In the genomic region with DNA sequence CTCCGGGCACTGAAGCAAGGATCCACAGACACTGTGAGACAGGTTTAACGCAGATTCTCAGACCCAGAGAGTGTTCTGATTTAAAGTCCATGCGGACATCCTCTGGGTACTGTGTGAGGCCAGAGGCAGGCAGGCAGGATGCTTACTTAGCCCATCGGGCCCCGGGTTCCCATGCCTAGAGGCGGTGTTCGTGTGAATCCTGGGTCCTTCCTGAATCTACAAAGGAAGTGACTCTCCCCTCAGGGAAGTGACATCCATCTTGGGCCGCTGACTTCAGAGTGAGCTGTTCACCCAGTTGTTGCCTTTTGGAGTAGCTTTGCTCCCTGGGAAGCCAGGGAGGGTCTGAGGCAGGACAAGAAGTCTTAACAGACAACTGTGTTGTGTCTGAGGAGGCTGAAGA, we compare ENCODE assay signal across 9 mouse cellular contexts. TPM values are rescaled to one million over a fixed set of nuclear protein-coding genes. Genes with fewer than 3 reads are reported as not detected.
DNase-seq lines count a peak whose midpoint lies in the region; ATAC-seq lines count a peak whose summit lies in the region.
"Had no signal": no experiment of that assay in that cellular context is flagged by ENCODE, and none has a peak within 500 bp of the region (broad histone marks: within the 10 kb centered on the region; RNA-seq: fewer than 3 reads in every experiment).

No protein-coding gene starts in this region.

- peak overlapping the region; percentile 84 for H3K27ac ChIP-seq in lung, embryonic 15.5 days
- H3K27ac ChIP-seq in heart, embryonic 13.5 days (replicated peaks) = peak overlapping the region; percentile 79
- H3K27ac ChIP-seq in kidney, embryonic 16.5 days (ENCODE audit: low read length) = peak overlapping the region; percentile 87
- H3K27ac ChIP-seq: neural tube, embryonic 15.5 days had no signal

- WGBS in lung, embryonic 15.5 days = 77% methylated on average over 8 of the region's 8 CpGs
- WGBS in heart, embryonic 13.5 days = 71% methylated on average over 8 of the region's 8 CpGs
- 79% methylated on average over 8 of the region's 8 CpGs for WGBS in kidney, embryonic 16.5 days

- 0 out of 2 replicates have a peak, but pooled peaks cover 6% of the 10 kb centered on the region for H3K4me1 ChIP-seq in lung, embryonic 15.5 days
- H3K4me1 ChIP-seq in heart, embryonic 13.5 days = peaks cover 30% of the 10 kb centered on the region
- peaks cover 6% of the 10 kb centered on the region; the same call in 1 of the 2 replicates for H3K4me1 ChIP-seq in kidney, embryonic 16.5 days (ENCODE audit: insufficient read depth, low read length)
- H3K4me1 ChIP-seq: neural tube, embryonic 15.5 days had no signal

- no peak for ATAC-seq in lung, embryonic 15.5 days (ENCODE audit: borderline replicate concordance, extremely low read depth, low FRiP score, low TSS enrichment)
- ATAC-seq in heart, embryonic 13.5 days (ENCODE audit: extremely low read depth, insufficient number of reproducible peaks, low FRiP score, low TSS enrichment) = no peak
- ATAC-seq in kidney, embryonic 16.5 days (ENCODE audit: low FRiP score, low TSS enrichment) = 0 out of 2 replicates have a peak, but pooled peaks have one; percentile 21

- no peaks in the 10 kb centered on the region for H3K27me3 ChIP-seq in lung, embryonic 15.5 days
- H3K27me3 ChIP-seq in heart, embryonic 13.5 days (replicated peaks) = no peaks in the 10 kb centered on the region
- no peaks in the 10 kb centered on the region for H3K27me3 ChIP-seq in kidney, embryonic 16.5 days (ENCODE audit: insufficient read depth, low read length)
- H3K27me3 ChIP-seq: neural tube, embryonic 15.5 days had no signal

- H3K9ac ChIP-seq in lung, embryonic 15.5 days = no peak overlapping the region
- H3K9ac ChIP-seq in heart, embryonic 13.5 days = no peak overlapping the region
- H3K9ac ChIP-seq in kidney, embryonic 16.5 days (replicated peaks; ENCODE audit: low read length) = 0 out of 2 replicates have a peak overlapping the region, but pooled peaks have one; percentile 7
- H3K9ac ChIP-seq: neural tube, embryonic 15.5 days had no signal

- H3K4me3 ChIP-seq in lung, embryonic 15.5 days = no peak overlapping the region
- no peak overlapping the region for H3K4me3 ChIP-seq in heart, embryonic 13.5 days
- no peak overlapping the region for H3K4me3 ChIP-seq in kidney, embryonic 16.5 days (ENCODE audit: low read length)
- H3K4me3 ChIP-seq: neural tube, embryonic 15.5 days had no signal

- peak overlapping the region; percentile 25; the same call in 1 of the 2 replicates for H3K4me2 ChIP-seq in lung, embryonic 15.5 days
- H3K4me2 ChIP-seq in heart, embryonic 13.5 days = peak overlapping the region; percentile 35; the same call in 1 of the 2 replicates
- H3K4me2 ChIP-seq in kidney, embryonic 16.5 days (replicated peaks; ENCODE audit: low read depth, low read length) = no peak overlapping the region
- H3K4me2 ChIP-seq: neural tube, embryonic 15.5 days had no signal

- DNase-seq in lung, adult 18-20 months = no peak
- peak; percentile 44 to 61 for DNase-seq in lung, postnatal 4 days
- DNase-seq in spleen, adult 18-20 months = no peak
- no peak for DNase-seq in layer of hippocampus, postnatal 25 days (ENCODE audit: extremely low spot score in 1 of 2, low spot score in 1 of 2)
- DNase-seq: thymus, adult 18-20 months had no signal

- H3K36me3 ChIP-seq in lung, embryonic 15.5 days = no peaks in the 10 kb centered on the region
- H3K36me3 ChIP-seq in heart, embryonic 13.5 days = no peaks in the 10 kb centered on the region
- no peaks in the 10 kb centered on the region for H3K36me3 ChIP-seq in kidney, embryonic 16.5 days (ENCODE audit: insufficient read depth, low read length)
- H3K36me3 ChIP-seq: neural tube, embryonic 15.5 days had no signal

- H3K9me3 ChIP-seq in lung, embryonic 15.5 days = no peaks in the 10 kb centered on the region
- H3K9me3 ChIP-seq in heart, embryonic 13.5 days = no peaks in the 10 kb centered on the region
- H3K9me3 ChIP-seq in kidney, embryonic 16.5 days (ENCODE audit: low read length) = no peaks in the 10 kb centered on the region
- H3K9me3 ChIP-seq: neural tube, embryonic 15.5 days had no signal

RNA-seq across cellular contexts. Expression of gene Inpp5d, which starts 19.6 kb away (rescaled TPM):
- polyA plus RNA-seq in lung, embryonic 15.5 days (2015; fragmentation: Nextera tagmentation; extraction: Ambion mirVana) = 8.7 and 11.8 TPM in 2 replicates
- 6.0 and 6.2 TPM in 2 replicates for polyA plus RNA-seq in heart, embryonic 13.5 days (2015; fragmentation: Nextera tagmentation; extraction: Ambion mirVana)
- polyA plus RNA-seq in kidney, embryonic 16.5 days (2015; fragmentation: Nextera tagmentation; extraction: Ambion mirVana) = 8.6 and 9.1 TPM in 2 replicates
- 10 to 100 TPM; 13.4 to 13.8 TPM for total RNA-seq in layer of hippocampus, postnatal 25 days (2021)

Comparison
In these comparisons a context has a peak if more than half of its experiments do, and no peak if none do; other contexts are left out.
1. DNase-seq: peak in lung, postnatal 4 days (2 of 2); none in lung, adult 18-20 months (0 of 2), spleen, adult 18-20 months (0 of 2) and layer of hippocampus, postnatal 25 days (0 of 2).
2. Peak in every context shown above with its lines, with median percentiles within 50 percentile points of each other: H3K27ac ChIP-seq.